Mouse (Mus musculus): Measurements from ENCODE around the gene Scube1. TPM values are rescaled to one million over a fixed set of nuclear protein-coding genes. Genes with fewer than 3 reads are reported as not detected.

The Scube1 gene
- polyA plus RNA-seq, 1 experiment from 2014 or later, result 0.41 TPM

DNA sequence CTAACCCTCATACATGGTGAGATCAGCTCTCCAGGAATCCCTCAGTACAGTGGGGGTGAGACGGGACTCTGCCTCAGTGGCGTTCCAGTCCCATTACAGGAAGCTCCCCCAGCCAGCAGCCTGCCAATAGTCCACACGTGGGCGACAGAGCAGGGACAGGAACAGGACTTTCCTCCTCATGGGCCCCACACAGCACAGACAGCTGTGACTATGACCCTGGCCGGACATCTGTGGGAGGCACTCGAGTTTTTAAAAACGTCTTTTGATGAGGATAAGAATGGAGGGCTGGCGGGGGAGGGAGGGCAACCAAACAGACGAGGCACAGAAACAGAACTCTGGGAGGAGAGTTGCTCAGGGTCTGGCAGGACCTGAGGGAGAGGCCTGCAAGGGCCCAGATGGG is 38.2 kb downstream of the Scube1 start:
- H3K4me1 ChIP-seq (ENCODE audit: insufficient read depth), result no peaks in the 10 kb centered on the region
- H3K27me3 ChIP-seq (ENCODE audit: insufficient read depth, low read length), result no peaks in the 10 kb centered on the region
- H3K4me3 ChIP-seq (ENCODE audit: low read depth, low read length), result no peak overlapping the region
- no peak for ATAC-seq
- H3K9me3 ChIP-seq (ENCODE audit: low read length), result no peaks in the 10 kb centered on the region
- no peaks in the 10 kb centered on the region for H3K36me3 ChIP-seq (replicated peaks; ENCODE audit: insufficient read depth, low read length)
- no peak overlapping the region for H3K4me2 ChIP-seq (ENCODE audit: low read depth, low read length)
- no peak overlapping the region for H3K27ac ChIP-seq (ENCODE audit: low read depth)
- no peak overlapping the region for H3K9ac ChIP-seq (replicated peaks)
- no peak for DNase-seq
- TF ChIP-seq EP300 (IDR thresholded peaks at IDR 0.05; ENCODE audit: low read depth), result no peak
- TF ChIP-seq CTCF (IDR thresholded peaks at IDR 0.05; ENCODE audit: low read depth), result no peak
- WGBS (ENCODE audit: insufficient replicate concordance), result 58% methylated on average over 9 of the region's 9 CpGs

GRCm38 (mm10) chr15:83685950-83686349 is 38.9 kb downstream of the Scube1 start:
- TF ChIP-seq CTCF (IDR thresholded peaks at IDR 0.05; ENCODE audit: low read depth) (no peak), EP300 (IDR thresholded peaks at IDR 0.05; ENCODE audit: low read depth) (no peak)
- H3K27ac ChIP-seq (ENCODE audit: low read depth), result no peak overlapping the region
- no peak overlapping the region for H3K4me2 ChIP-seq (ENCODE audit: low read depth, low read length)
- no peak overlapping the region for H3K4me3 ChIP-seq (ENCODE audit: low read depth, low read length)
- no peaks in the 10 kb centered on the region for H3K4me1 ChIP-seq (ENCODE audit: insufficient read depth)
- WGBS (ENCODE audit: insufficient replicate concordance), result 85% methylated on average over 3 of the region's 3 CpGs
- no peak overlapping the region for H3K9ac ChIP-seq (replicated peaks)
- no peaks in the 10 kb centered on the region for H3K36me3 ChIP-seq (replicated peaks; ENCODE audit: insufficient read depth, low read length)
- H3K9me3 ChIP-seq (ENCODE audit: low read length), result no peaks in the 10 kb centered on the region
- no peaks in the 10 kb centered on the region for H3K27me3 ChIP-seq (ENCODE audit: insufficient read depth, low read length)
- no peak for DNase-seq
- no peak for ATAC-seq

DNA sequence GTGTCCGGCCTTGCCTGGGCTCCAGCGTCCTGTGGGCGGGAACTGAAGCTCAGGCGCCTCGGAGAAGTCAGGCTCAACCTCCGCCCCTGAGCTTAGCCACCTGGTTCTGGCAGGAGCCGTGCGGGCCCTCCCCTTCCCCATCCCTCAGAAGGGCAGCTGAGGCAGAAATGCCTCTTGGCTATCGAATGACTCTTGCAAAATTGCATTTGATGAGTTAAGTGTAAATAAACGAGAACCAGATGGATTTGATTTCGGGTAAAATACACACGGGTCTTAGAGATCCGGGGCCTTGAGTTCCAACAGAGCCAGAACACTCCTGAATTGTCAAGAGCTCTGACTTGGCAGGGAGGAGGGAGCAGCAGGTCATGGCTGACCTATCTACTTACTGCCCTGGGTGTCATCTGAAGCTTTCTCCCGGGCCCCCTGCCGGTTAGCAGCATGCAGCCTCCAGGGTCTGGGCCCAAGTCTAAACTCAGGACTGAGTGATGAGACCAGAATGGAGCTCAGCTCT is 41.7 kb downstream of the Scube1 start:
- H3K27ac ChIP-seq (ENCODE audit: low read depth), result no peak overlapping the region
- no peak for DNase-seq
- H3K9ac ChIP-seq (replicated peaks), result no peak overlapping the region
- TF ChIP-seq CTCF (IDR thresholded peaks at IDR 0.05; ENCODE audit: low read depth) (no peak), EP300 (IDR thresholded peaks at IDR 0.05; ENCODE audit: low read depth) (no peak)
- no peaks in the 10 kb centered on the region for H3K4me1 ChIP-seq (ENCODE audit: insufficient read depth)
- no peaks in the 10 kb centered on the region for H3K36me3 ChIP-seq (replicated peaks; ENCODE audit: insufficient read depth, low read length)
- WGBS (ENCODE audit: insufficient replicate concordance), result 59% methylated on average over 15 of the region's 15 CpGs
- H3K4me3 ChIP-seq (ENCODE audit: low read depth, low read length), result no peak overlapping the region
- no peak for ATAC-seq
- H3K27me3 ChIP-seq (ENCODE audit: insufficient read depth, low read length), result no peaks in the 10 kb centered on the region
- H3K4me2 ChIP-seq (ENCODE audit: low read depth, low read length), result no peak overlapping the region
- H3K9me3 ChIP-seq (ENCODE audit: low read length), result no peaks in the 10 kb centered on the region

DNA sequence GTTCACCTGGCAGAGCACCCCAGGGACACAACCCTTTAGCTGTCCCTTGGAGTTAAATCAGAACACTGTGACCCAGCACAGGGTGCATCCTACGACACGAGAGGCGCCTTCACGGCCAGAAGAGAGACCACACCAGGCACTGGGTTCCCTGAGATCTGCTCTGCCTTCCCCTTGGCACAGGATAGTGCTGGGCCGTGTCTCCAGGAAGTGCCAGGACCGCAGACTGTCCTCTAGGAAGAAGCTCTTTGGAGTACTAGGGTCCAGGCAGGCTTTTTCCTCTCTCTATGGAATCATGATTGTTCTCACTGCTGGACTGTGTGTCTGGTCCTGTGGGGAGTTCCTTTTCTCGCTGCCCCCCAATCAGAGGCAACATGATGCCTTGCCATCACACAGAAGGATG is 44.5 kb downstream of the Scube1 start:
- no peak overlapping the region for H3K27ac ChIP-seq (ENCODE audit: low read depth)
- ATAC-seq, result no peak
- no peak for TF ChIP-seq EP300 (IDR thresholded peaks at IDR 0.05; ENCODE audit: low read depth)
- no peak for TF ChIP-seq CTCF (IDR thresholded peaks at IDR 0.05; ENCODE audit: low read depth)
- no peak for DNase-seq
- H3K36me3 ChIP-seq (replicated peaks; ENCODE audit: insufficient read depth, low read length), result no peaks in the 10 kb centered on the region
- H3K4me3 ChIP-seq (ENCODE audit: low read depth, low read length), result no peak overlapping the region
- WGBS (ENCODE audit: insufficient replicate concordance), result 65% methylated on average over 7 of the region's 7 CpGs
- H3K9me3 ChIP-seq (ENCODE audit: low read length), result no peaks in the 10 kb centered on the region
- 0 out of 2 replicates have a peak, but pooled peaks cover 3% of the 10 kb centered on the region for H3K27me3 ChIP-seq (ENCODE audit: insufficient read depth, low read length)
- H3K4me1 ChIP-seq (ENCODE audit: insufficient read depth), result no peaks in the 10 kb centered on the region
- H3K9ac ChIP-seq (replicated peaks), result no peak overlapping the region
- no peak overlapping the region for H3K4me2 ChIP-seq (ENCODE audit: low read depth, low read length)

DNA sequence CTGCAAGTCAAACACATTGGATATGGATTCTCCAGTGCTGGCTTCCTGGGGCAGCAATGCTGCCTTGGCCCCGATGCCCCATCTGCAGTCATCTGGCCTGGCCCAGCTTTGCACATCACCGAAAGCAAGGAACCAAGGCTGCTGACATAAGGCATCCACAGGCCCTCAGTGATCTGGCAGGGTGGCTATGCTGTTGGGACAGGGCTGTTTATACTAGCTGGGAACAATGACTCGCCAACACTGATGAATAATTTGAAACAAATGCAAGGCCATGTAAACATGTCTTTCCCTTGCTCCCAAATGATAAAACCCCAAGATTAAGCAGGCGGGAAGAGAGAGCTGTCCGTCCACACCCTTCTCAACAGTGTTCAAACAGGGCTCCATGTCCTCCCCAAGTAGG is 45.1 kb downstream of the Scube1 start:
- DNase-seq (no peak), ATAC-seq (no peak)
- H3K9ac ChIP-seq (replicated peaks), result no peak overlapping the region
- H3K4me2 ChIP-seq (ENCODE audit: low read depth, low read length), result no peak overlapping the region
- H3K4me3 ChIP-seq (ENCODE audit: low read depth, low read length), result no peak overlapping the region
- 70% methylated on average over 5 of the region's 5 CpGs for WGBS (ENCODE audit: insufficient replicate concordance)
- H3K36me3 ChIP-seq (replicated peaks; ENCODE audit: insufficient read depth, low read length), result no peaks in the 10 kb centered on the region
- no peaks in the 10 kb centered on the region for H3K4me1 ChIP-seq (ENCODE audit: insufficient read depth)
- no peaks in the 10 kb centered on the region for H3K9me3 ChIP-seq (ENCODE audit: low read length)
- no peak overlapping the region for H3K27ac ChIP-seq (ENCODE audit: low read depth)
- no peak for TF ChIP-seq EP300 (IDR thresholded peaks at IDR 0.05; ENCODE audit: low read depth)
- no peak for TF ChIP-seq CTCF (IDR thresholded peaks at IDR 0.05; ENCODE audit: low read depth)
- 0 out of 2 replicates have a peak, but pooled peaks cover 3% of the 10 kb centered on the region for H3K27me3 ChIP-seq (ENCODE audit: insufficient read depth, low read length)

DNA sequence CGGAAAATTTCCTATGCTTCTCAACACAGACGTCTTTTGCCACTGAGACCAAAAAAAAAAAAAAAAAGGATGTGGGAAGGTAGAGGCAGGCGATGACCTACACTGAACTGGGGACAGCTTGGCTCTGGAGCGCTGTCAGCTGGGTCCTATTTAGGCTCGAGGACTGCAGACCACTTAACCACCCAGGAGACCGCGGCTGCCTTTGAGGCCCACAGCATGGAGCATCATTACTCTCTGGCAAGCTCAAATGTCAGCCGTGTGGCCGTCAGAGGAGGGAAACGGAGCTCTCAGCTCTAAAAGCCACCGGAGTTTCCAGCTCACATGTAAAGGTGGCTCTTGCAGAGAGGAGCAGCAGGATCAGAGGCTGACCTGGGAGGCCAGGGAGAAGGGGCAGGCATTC is 46.2 kb downstream of the Scube1 start:
- Histone ChIP-seq H3K27ac (ENCODE audit: low read depth) (no peak overlapping the region), H3K27me3 (ENCODE audit: insufficient read depth, low read length) (0 out of 2 replicates have a peak, but pooled peaks cover 3% of the 10 kb centered on the region), H3K4me3 (ENCODE audit: low read depth, low read length) (no peak overlapping the region), H3K9ac (replicated peaks) (no peak overlapping the region), H3K4me2 (ENCODE audit: low read depth, low read length) (no peak overlapping the region), H3K36me3 (replicated peaks; ENCODE audit: insufficient read depth, low read length) (no peaks in the 10 kb centered on the region), H3K4me1 (ENCODE audit: insufficient read depth) (no peaks in the 10 kb centered on the region), H3K9me3 (ENCODE audit: low read length) (no peaks in the 10 kb centered on the region)
- DNase-seq, result no peak
- ATAC-seq, result no peak
- TF ChIP-seq CTCF (IDR thresholded peaks at IDR 0.05; ENCODE audit: low read depth), result no peak
- no peak for TF ChIP-seq EP300 (IDR thresholded peaks at IDR 0.05; ENCODE audit: low read depth)
- WGBS (ENCODE audit: insufficient replicate concordance), result 11% methylated on average over 11 of the region's 11 CpGs

DNA sequence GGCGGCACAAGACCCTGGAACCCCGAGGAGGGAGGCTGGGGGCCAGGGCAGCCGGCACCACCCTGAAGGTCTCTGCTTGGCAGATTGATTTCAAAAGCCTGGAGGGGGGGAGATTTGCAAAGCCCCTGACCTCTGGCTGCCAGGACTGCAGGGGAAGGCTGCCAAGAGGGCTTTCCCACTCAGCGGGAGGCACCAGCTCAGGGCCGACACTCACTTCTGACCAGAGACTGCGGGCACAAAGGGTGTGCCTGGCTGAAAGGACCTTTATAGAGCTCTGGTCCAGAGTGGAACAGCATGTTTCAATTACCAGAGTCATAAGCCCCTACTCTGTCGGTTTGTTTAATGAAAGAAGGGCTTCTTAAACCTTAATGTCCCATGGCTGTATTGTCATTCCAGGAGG is 46.7 kb downstream of the Scube1 start:
- no peak for ATAC-seq
- Histone ChIP-seq H3K27me3 (ENCODE audit: insufficient read depth, low read length) (0 out of 2 replicates have a peak, but pooled peaks cover 3% of the 10 kb centered on the region), H3K4me3 (ENCODE audit: low read depth, low read length) (no peak overlapping the region), H3K4me1 (ENCODE audit: insufficient read depth) (no peaks in the 10 kb centered on the region), H3K4me2 (ENCODE audit: low read depth, low read length) (no peak overlapping the region), H3K27ac (ENCODE audit: low read depth) (no peak overlapping the region), H3K9ac (replicated peaks) (no peak overlapping the region), H3K9me3 (ENCODE audit: low read length) (no peaks in the 10 kb centered on the region), H3K36me3 (replicated peaks; ENCODE audit: insufficient read depth, low read length) (no peaks in the 10 kb centered on the region)
- no peak for TF ChIP-seq EP300 (IDR thresholded peaks at IDR 0.05; ENCODE audit: low read depth)
- no peak for TF ChIP-seq CTCF (IDR thresholded peaks at IDR 0.05; ENCODE audit: low read depth)
- 24% methylated on average over 7 of the region's 7 CpGs for WGBS (ENCODE audit: insufficient replicate concordance)
- no peak for DNase-seq

All from liver, postnatal 0 days (tissue).